ENCODE assay signal across 22 mouse cellular contexts in genomic region chr4:82992042-82992441, GRCm38 (mm10).
"Had no signal": no experiment of that assay in that cellular context is flagged by ENCODE, and none has a peak within 500 bp of the region (broad histone marks: within the 10 kb centered on the region; RNA-seq: fewer than 3 reads in every experiment).

No protein-coding gene starts in this region.

- H3K4me1 ChIP-seq: intestine, embryonic 15.5 days; limb, embryonic 10.5 days; limb, embryonic 13.5 days; liver, embryonic 12.5 days; liver, embryonic 15.5 days; lung, embryonic 15.5 days; megakaryocyte, embryonic 14.5 days; neural tube, embryonic 13.5 days; stomach, embryonic 15.5 days had no signal

- H3K4me2 ChIP-seq: intestine, embryonic 15.5 days; limb, embryonic 13.5 days; liver, embryonic 12.5 days; liver, embryonic 15.5 days; lung, embryonic 15.5 days; midbrain, embryonic 13.5 days; neural tube, embryonic 13.5 days; stomach, embryonic 15.5 days had no signal

- ATAC-seq: intestine, embryonic 15.5 days; liver, embryonic 12.5 days had no signal

- H3K36me3 ChIP-seq: intestine, embryonic 15.5 days; liver, embryonic 12.5 days; liver, embryonic 15.5 days; midbrain, embryonic 10.5 days; midbrain, embryonic 13.5 days; neural tube, embryonic 13.5 days; stomach, embryonic 15.5 days had no signal

- H3K9ac ChIP-seq: intestine, embryonic 15.5 days; limb, embryonic 13.5 days; liver, embryonic 12.5 days; liver, embryonic 15.5 days; lung, embryonic 15.5 days; midbrain, embryonic 13.5 days; neural tube, embryonic 13.5 days; stomach, embryonic 15.5 days had no signal

- H3K27me3 ChIP-seq: intestine, embryonic 15.5 days; limb, embryonic 13.5 days; liver, embryonic 12.5 days; liver, embryonic 15.5 days; lung, embryonic 15.5 days; megakaryocyte, embryonic 14.5 days; midbrain, embryonic 13.5 days; neural tube, embryonic 13.5 days; stomach, embryonic 15.5 days had no signal

- DNase-seq: kidney, adult 18-20 months; kidney, adult 9 months; kidney, postnatal 14 days; kidney, postnatal 4 days; liver; lung, adult 18-20 months; lung, postnatal 10 days; lung, postnatal 36 days; right cerebral cortex, postnatal 25 days; spleen, adult 18-20 months; thymus, postnatal 25 days had no signal

- H3K9me3 ChIP-seq: intestine, embryonic 15.5 days; limb, embryonic 10.5 days; limb, embryonic 13.5 days; liver, embryonic 12.5 days; liver, embryonic 15.5 days; lung, embryonic 15.5 days; megakaryocyte, embryonic 14.5 days; midbrain, embryonic 10.5 days; midbrain, embryonic 13.5 days; neural tube, embryonic 13.5 days; stomach, embryonic 15.5 days had no signal

- H3K27ac ChIP-seq: intestine, embryonic 15.5 days; limb, embryonic 10.5 days; limb, embryonic 13.5 days; liver, embryonic 12.5 days; liver, embryonic 15.5 days; lung, embryonic 15.5 days; neural tube, embryonic 13.5 days; stomach, embryonic 15.5 days had no signal

- H3K4me3 ChIP-seq: intestine, embryonic 15.5 days; limb, embryonic 10.5 days; limb, embryonic 13.5 days; liver, embryonic 12.5 days; liver, embryonic 15.5 days; lung, embryonic 15.5 days; megakaryocyte, embryonic 14.5 days; midbrain, embryonic 10.5 days; midbrain, embryonic 13.5 days; neural tube, embryonic 13.5 days; stomach, embryonic 15.5 days had no signal
